Mouse (Mus musculus) heart, postnatal 14 days (tissue): ENCODE data around the gene Ldlrap1. TPM values are rescaled to one million over a fixed set of nuclear protein-coding genes. Genes with fewer than 3 reads are reported as not detected.

Experiments
- DNase-seq, 2 experiments: peaks; one replicate each; pipeline ENCODE4 v3.0.0; 2021 to 2022
- intact Hi-C: fragments of 180-260 bp; cut with DNase I; formaldehyde crosslinking; loops from one replicate; pipeline ENCODE4 v1.15.1; 2025
- total RNA-seq, 2 experiments: library from RNA; stranded (reverse); gene quantifications; 2 replicates each; pipeline ENCODE4 v1.2.3; 2021

Ldlrap1 gene
- total RNA-seq, 2 experiments from 2014 or later: 18.3 to 18.6 TPM

- DNase-seq: no peak
Measured at GRCm38 (mm10) chr4:134753516-134754261, 14.1 kb downstream of the Ldlrap1 start.

GRCm38 (mm10) chr4:134752911-134753426, 14.9 kb downstream of the Ldlrap1 start:
- intact Hi-C loops: loop anchor here (2.0 kb wide), 1 partner anchor 40 kb away; no protein-coding TSS in a partner anchor
- no peak for DNase-seq

More at GRCm38 (mm10) chr4:134753516-134754261, 14.1 kb downstream of the Ldlrap1 start:
- intact Hi-C loops: loop anchor here (2.0 kb wide), 1 partner anchor 39 kb away; no protein-coding TSS in a partner anchor

- DNase-seq: no peak
- intact Hi-C loops: loop anchor here (2.0 kb wide), 1 partner anchor 41 kb away; no protein-coding TSS in a partner anchor
Measured at GRCm38 (mm10) chr4:134751682-134752380, 16.0 kb downstream of the Ldlrap1 start.

GRCm38 (mm10) chr4:134750825-134751224, 17.0 kb downstream of the Ldlrap1 start:
- intact Hi-C loops: no loop called here
- DNase-seq: no peak

GRCm38 (mm10) chr4:134750263-134750662, 17.6 kb downstream of the Ldlrap1 start:
- intact Hi-C loops: no loop called here

GRCm38 (mm10) chr4:134749301-134750030, 18.4 kb downstream of the Ldlrap1 start:
- DNase-seq: no peak
- intact Hi-C loops: no loop called here

More at GRCm38 (mm10) chr4:134750263-134750662, 17.6 kb downstream of the Ldlrap1 start:
- no peak for DNase-seq

- intact Hi-C loops: no loop called here
Measured at GRCm38 (mm10) chr4:134745900-134746661, 21.7 kb downstream of the Ldlrap1 start.

GRCm38 (mm10) chr4:134743881-134744633, 23.8 kb downstream of the Ldlrap1 start:
- intact Hi-C loops: no loop called here
- DNase-seq: no peak

More at GRCm38 (mm10) chr4:134745900-134746661, 21.7 kb downstream of the Ldlrap1 start:
- DNase-seq: no peak

GRCm38 (mm10) chr4:134741949-134742348, 25.9 kb downstream of the Ldlrap1 start:
- no peak for DNase-seq
- intact Hi-C loops: no loop called here

- no peak for DNase-seq
- intact Hi-C loops: no loop called here
Measured at GRCm38 (mm10) chr4:134740186-134740585, 27.6 kb downstream of the Ldlrap1 start.

- intact Hi-C loops: no loop called here
- DNase-seq: no peak
Measured at GRCm38 (mm10) chr4:134739530-134739929, 28.3 kb downstream of the Ldlrap1 start.

- intact Hi-C loops: no loop called here
- no peak for DNase-seq
Measured at GRCm38 (mm10) chr4:134737365-134737910, 30.4 kb downstream of the Ldlrap1 start.

GRCm38 (mm10) chr4:134736147-134736546, 31.7 kb downstream of the Ldlrap1 start:
- intact Hi-C loops: no loop called here
- no peak for DNase-seq

- intact Hi-C loops: no loop called here
- peak; percentile 54 to 64 for DNase-seq
Measured at GRCm38 (mm10) chr4:134734629-134735081, 33.2 kb downstream of the Ldlrap1 start.

GRCm38 (mm10) chr4:134734038-134734628, 33.7 kb downstream of the Ldlrap1 start:
- DNase-seq: peak; percentile 76 to 84
- intact Hi-C loops: no loop called here

- intact Hi-C loops: no loop called here
- DNase-seq: no peak
Measured at GRCm38 (mm10) chr4:134733371-134733770, 34.5 kb downstream of the Ldlrap1 start.

GRCm38 (mm10) chr4:134730106-134730505, 37.7 kb downstream of the Ldlrap1 start:
- DNase-seq: no peak
- intact Hi-C loops: no loop called here

GRCm38 (mm10) chr4:134725735-134726345, 42.0 kb downstream of the Ldlrap1 start:
- no peak for DNase-seq
- intact Hi-C loops: no loop called here
